Mouse (Mus musculus) liver, adult (tissue): ENCODE data around the gene D6Ertd527e.

Experiments
- GATA4 ChIP-seq: IDR thresholded peaks from 2 replicates; pipeline ENCODE4 v1.6.1; 2014; ENCODE audit warnings: mild to moderate bottlenecking, low read length; ENCODE audit not compliant: insufficient replicate concordance

D6Ertd527e gene

GRCm38 (mm10) chr6:87104123-87104796 lies at the start of gene D6Ertd527e:
TSS of gene D6Ertd527e (plus strand) at chr6:87104746.
- no peak for TF ChIP-seq GATA4

GRCm38 (mm10) chr6:87059754-87060153 lies 44.8 kb upstream of the D6Ertd527e start:
- TF ChIP-seq GATA4 = no peak

GRCm38 (mm10) chr6:87063586-87063985 lies 41.0 kb upstream of the D6Ertd527e start:
- no peak for TF ChIP-seq GATA4

- TF ChIP-seq GATA4 = no peak
These were observed 36.3 kb upstream of the D6Ertd527e start for GRCm38 (mm10) chr6:87068209-87068608.

GRCm38 (mm10) chr6:87069195-87069900 lies 35.2 kb upstream of the D6Ertd527e start:
- TF ChIP-seq GATA4 = no peak

GRCm38 (mm10) chr6:87070641-87071040 lies 33.9 kb upstream of the D6Ertd527e start:
- no peak for TF ChIP-seq GATA4

- no peak for TF ChIP-seq GATA4
These were observed 31.8 kb upstream of the D6Ertd527e start for GRCm38 (mm10) chr6:87072759-87073158.

- TF ChIP-seq GATA4 = no peak
These were observed 29.4 kb upstream of the D6Ertd527e start for GRCm38 (mm10) chr6:87075092-87075685.

GRCm38 (mm10) chr6:87079457-87079856 lies 25.1 kb upstream of the D6Ertd527e start:
- TF ChIP-seq GATA4 = no peak

- TF ChIP-seq GATA4 = no peak
These were observed 19.5 kb upstream of the D6Ertd527e start for GRCm38 (mm10) chr6:87085026-87085425.

- TF ChIP-seq GATA4 = no peak
These were observed 16.2 kb upstream of the D6Ertd527e start for GRCm38 (mm10) chr6:87088356-87088755.

- no peak for TF ChIP-seq GATA4
These were observed 13.7 kb upstream of the D6Ertd527e start for GRCm38 (mm10) chr6:87090877-87091276.

GRCm38 (mm10) chr6:87092476-87092875 lies 12.1 kb upstream of the D6Ertd527e start:
- TF ChIP-seq GATA4 = no peak

GRCm38 (mm10) chr6:87099261-87099660 lies 5.3 kb upstream of the D6Ertd527e start:
- no peak for TF ChIP-seq GATA4

- no peak for TF ChIP-seq GATA4
These were observed 4.8 kb upstream of the D6Ertd527e start for GRCm38 (mm10) chr6:87099671-87100296.
